Mouse (Mus musculus): ENCODE results near the gene Lhx2.
A peak's percentile ranks its signal among the peaks of the same experiment; 100 is the strongest.

Lhx2 gene

DNA sequence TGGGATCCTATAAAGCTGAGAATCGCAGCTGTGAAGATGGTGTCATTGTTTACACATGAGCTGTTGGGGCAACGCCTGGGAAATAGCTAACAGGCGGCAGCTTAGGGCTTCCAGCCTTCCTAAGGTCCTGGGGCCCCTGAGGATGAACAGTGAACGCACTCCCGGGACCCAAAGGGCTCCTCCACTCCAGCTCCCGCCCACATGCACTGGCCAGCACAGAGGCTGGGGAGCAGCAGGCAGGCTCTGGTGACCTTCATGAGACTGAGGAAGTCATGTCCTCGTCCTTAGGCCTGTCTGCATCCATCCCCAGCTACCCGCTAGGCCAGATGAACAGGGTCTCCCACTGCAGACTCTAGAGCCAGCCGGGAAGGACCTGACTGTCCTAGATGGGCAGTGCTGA lies 27.9 kb downstream of the Lhx2 start:
- no peak for DNase-seq

DNA sequence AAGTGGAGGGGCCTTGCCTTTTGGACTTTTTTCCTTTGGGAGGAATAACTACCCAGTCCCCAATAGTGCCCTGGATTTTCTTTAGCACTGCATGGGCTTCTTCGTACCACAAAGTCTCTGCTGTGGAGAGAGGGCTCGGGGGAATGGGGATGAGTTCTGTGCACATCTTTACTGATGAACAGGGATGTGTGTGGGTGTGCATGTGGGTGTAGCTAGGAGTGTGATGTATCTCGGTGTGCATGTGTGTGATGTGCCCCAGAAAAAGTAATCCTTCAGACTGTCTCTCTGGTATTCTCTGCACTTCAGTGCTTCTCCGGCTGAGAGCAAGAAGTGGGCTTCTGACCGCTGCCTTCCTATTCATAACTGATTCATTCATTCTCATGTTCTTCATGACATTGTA lies 28.8 kb downstream of the Lhx2 start:
- DNase-seq = no peak

DNA sequence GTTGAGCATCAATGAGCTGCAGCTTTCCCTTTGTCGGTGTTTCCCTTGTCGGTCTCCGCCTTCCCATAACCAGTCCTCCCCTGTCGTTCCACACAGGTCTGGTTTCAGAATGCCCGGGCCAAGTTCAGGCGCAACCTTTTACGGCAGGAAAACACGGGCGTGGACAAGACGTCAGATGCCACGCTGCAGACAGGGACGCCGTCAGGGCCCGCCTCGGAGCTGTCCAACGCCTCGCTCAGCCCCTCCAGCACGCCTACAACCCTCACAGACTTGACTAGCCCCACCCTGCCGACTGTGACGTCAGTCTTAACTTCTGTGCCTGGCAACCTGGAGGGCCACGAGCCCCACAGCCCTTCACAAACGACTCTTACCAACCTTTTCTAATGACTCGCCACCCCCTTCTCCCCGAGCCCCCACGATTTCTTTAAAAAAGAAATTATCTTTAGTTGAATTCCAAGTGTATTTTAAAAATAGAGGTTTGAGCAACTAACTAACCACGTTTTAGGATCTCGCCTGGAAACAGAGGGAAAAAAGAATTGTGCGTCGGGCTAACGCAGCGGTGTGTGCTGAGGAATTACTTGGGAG lies 29.8 kb downstream of the Lhx2 start:
- DNase-seq = peak; percentile 68

DNA sequence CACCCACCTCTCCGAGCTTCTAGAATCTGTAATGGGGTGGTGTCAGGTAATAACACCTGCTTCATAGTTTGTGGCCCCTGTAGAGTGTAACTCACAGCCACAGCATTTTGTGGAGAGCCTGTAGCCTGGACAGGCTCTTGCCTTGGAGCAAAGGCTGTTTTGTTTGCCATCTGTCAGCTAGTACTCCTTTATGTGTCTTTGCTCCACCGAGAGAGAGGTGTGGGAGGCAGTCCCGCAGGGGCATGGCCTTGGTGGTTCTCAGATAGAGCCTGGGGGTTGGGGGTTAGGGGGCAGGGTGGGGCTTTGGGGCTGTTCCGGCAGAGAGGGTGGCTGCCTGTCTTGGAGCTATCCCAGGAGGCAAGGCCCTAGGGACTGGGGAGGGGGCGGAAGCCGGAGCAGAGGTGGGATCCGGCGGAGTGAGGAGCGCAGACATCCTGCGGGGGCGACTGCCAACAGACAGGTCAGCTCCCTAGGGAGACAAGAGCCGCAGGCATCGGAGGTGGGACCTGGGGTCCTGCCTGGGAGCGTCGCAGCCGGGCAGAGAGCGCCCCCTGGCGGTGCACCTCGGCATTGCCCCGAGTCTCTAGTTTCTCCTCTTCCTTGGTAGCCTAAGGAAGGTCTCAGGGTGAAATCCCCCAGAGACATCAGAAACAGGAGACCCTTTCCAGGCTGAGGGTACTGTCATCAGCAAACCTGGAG lies 36.7 kb downstream of the Lhx2 start:
- DNase-seq = peak; percentile 71

DNA sequence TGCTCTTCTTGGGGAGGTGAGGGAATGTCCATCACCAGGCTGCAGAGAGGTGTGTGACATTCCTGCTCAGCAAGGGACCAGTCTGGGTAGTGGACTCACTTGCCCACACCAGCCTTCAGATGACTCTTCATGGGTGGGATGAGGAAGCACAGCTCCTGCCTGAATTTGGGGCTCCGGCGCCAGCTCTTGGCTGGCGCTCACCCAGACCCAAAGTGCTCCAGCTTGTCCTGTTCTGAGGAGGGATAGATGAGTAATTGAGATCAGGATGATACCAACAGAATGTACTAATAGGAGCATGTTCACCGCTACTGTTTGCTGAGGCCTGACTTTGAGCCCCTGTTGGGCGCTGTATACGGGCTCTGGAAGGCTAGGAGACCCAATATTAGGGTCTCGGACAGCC lies 38.2 kb downstream of the Lhx2 start:
- DNase-seq = no peak

DNA sequence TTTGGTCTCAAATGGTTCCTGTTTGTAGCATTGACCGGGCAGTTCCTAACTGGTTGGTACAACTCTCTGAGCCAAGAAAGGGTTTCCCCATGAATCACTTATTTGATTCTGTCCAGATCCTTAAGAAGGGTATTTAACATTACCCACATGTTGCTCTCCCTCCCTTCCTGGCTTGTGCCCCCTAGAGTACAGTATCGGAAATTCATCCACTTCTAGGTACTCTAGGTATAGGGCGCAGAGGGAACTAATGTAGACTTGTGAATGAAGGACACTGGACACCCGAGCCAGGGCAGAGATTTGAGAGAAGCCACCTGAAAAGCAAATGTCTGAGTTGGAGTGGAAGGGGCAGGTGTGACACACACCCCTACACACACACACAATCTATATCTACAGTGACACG lies 39.3 kb downstream of the Lhx2 start:
- no peak for DNase-seq

DNA sequence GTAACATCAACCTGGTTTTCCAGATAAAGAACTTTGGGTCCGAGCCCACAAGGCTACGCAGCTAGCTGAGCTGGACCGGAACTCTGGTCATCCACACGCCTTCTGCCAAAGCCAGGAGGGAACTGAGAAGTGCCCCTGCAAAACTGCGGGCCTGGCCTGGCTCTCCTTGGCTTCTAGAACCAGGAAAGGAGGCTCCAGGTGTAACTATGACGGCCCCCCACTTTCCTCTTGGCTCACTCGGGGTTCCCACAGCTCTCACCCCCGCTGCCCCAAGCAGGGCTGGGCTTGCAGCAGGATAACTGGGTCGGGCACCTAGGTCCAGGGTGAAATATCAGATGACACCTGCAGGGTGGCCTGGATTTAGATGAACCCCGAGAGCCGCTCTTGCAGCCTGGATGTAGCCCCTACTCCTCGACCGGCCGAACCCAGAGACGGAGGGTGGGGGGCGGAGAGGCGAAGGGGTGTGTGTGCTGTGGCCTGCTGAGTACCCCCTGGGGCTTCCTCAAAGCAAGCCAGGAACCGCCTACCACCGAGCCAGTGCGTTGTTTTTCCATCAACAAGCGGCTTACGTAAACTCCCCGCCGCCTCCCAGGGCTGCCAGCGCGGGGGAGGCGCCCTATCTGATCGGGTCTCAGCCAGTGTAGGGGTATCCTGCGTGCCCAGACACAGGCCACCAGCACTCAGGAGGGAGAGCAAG lies 39.9 kb downstream of the Lhx2 start:
- DNase-seq = no peak

DNA sequence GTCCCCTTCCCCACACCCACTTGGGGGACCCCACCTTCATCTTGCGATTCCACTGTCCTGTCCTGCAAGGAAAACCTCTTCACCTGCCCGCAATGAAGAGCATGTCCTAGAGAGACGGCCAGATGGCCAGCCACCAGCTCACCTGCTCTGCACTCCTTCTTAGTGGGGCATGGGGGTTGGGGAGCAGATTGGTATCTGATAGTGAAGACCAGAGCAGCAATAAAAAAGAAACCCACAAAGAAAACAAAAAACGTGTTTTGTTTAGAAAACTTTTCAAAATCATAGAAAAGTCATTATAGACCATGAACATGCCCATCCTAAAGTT lies 40.4 kb downstream of the Lhx2 start:
- DNase-seq = no peak

DNA sequence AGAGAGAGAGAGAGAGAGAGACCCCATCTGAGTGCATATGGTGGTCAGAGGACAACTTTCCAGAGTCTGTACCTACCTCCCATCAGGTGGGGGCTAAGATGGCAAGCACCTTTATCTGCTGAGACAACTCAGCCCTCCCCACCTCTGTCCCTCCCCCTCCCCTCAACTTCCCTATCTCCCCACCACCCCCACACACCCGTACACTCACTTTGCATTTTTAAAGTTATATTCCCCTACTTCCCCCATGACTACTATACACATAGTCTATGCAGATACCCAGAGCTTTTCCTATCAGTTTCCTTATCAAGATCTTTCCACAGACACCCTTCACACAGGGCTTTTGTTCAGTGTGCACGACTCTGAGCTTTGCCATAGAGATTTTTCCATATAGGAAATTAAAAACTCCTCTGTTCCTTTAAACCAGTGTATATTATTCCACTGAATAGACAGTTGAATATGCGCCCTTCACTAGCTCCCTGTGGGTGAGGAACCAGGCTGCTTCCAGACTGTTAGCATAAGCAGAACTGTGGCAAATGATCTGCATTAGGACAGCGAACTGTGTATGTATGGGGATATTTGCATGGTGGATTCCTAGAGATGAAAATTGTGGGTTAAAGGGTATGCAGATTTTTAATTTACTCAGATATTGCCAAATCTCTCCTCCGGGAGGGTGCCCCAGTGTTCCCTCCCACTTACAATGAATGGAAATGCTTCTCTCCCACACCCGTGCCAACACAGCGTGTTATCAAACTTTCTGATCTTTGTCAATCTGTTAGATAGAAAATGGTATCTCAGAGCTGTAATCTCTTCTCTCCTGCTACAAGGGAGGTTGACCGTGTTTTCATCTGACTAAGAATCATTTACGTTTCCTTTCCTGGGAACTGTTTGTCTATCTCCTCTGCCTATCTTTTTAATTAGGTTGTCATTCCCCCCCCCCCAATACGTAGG lies 41.3 kb downstream of the Lhx2 start:
- DNase-seq = no peak

DNA sequence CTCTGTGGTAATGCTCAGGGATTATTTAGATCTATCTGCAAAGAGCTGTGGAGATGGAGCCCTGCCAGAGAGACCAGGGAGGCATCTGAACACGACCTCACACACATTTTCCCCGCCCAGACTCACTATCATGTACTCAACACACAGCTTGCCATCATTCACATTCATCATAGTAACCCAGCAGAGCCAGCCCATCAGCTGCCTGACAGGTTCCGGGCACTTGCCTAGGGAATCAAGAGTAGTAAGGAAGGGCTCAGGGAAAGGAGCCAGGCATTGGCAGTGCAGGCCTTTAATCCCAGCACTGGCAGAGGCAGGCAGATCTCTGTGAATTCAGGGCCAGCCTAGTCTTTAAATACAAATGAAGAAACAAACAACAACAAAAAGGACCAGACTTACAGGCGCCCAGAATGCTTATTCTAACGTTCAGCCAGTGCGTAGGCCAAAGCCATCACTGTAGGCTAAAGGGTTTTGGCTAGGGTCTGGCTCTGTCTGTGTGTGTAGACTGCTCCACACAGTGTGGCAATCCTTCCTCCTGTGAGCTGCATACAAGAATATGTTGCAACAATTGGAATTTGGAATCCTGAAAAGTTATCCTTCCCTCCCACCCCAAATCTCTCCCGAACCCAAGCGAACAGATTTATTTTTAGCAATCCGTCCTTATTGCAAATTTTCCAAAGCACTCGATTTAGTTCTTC lies 48.6 kb downstream of the Lhx2 start:
- no peak for DNase-seq

DNA sequence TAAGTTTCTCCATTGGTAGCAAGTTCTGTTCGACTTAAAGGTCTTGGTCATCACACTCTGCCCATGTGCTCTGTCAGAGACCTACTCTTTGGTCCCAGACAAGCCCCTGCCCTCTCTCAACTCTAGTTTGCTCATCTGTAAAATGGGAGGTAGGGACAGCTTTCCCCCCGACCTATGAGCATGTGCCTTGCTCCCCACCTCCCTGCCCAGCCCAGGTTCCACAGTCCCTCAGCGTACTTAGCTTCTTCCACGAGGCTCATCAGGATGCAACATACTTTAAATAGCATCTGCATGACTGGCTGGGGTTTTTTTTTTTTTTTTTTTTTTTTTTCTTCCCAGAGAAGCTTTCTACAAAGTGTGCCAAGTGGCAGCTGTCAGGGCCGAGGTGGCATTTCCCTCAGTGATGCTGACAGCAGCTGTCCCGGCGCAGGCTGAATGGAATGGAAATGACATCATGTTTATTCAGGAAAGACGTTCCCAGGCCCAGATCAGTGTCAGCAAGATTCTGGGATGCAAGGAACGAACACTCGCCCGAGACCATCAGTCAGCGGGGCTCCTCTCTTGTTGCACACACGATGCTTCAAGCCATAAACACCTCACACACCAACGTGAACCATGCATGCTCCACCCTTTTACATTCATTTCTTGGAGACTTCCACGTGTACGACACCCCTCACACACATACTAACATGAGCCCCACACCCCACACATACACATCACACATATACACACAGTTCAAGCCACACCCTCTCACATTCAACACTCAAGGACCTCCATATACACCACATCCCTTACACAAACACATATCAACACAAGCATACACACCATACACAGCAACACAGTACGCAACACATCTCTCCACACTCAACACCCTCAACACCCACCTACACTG lies 56.1 kb downstream of the Lhx2 start:
- no peak for DNase-seq

DNA sequence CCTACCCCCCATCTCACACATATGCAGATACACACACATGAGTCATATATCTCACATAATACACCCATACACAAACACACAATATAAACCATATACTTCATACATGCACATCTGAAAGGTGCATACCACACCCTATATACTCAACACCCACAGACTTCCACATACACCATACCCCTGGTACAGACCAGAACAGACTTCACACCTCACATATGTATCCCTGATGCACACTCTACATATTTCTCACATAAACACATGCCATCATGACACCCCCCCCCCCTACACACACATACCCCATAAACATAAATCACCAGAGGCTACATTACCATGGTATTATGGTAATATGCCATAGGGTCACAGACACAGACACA lies 56.8 kb downstream of the Lhx2 start:
- DNase-seq = no peak

DNA sequence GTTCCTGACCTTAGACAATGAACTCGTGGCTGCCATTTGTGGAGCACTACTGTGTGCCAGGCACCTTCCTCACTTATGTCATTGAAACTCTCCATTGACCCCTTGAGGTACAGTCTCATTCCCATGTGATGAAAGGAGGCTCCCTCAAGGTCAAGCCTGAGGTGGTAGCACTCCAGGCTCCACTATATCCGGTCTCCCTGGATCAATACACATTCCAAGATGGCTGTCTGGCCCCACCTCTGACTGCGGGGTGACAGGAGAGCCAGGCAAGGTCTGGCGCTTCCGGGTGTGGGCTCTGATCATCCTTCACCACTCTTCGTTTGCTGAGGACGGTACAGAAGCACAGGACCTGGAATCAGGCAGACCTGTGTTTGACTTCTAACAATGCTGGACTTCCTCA lies 58.2 kb downstream of the Lhx2 start:
- no peak for DNase-seq

DNA sequence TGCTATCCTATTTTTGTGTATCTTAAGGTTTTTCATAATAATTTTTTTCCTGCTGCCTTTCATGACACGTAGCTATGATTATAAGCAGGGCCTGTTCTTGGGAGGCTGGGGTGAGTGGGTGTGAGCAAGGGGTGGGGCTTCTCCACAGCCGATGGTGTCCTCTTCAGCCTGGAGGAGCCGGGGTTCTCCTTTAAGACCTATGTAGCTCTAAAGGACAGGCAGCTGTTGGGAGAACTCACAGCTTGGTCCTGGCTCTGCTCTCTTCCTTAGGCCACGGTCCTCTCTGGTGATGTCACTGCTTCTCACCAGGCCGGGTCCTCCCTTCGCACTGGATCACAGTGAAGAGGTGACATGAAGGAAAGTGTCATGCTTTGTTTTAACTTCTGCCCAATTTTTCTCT lies 58.8 kb downstream of the Lhx2 start:
- DNase-seq = no peak

DNA sequence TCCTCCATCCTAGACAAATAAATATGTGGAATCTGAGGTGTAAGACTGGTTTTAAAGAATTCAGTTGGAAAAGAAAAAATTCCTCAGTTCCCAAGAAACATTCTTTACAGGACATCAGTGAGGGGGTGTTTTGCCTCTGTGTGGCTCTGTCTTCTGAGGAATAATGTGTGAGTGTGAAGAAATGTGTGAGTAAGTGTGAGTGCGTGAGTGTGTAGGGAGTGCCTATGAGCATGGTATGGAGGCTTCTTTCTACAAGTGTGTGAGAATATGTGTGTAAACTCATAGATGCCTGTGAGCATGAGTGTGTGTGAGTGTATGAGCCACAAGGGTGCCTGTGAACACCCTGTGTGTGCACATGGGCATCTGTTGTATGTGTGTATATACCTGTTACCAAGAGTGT lies 63.5 kb downstream of the Lhx2 start:
- no peak for DNase-seq

DNA sequence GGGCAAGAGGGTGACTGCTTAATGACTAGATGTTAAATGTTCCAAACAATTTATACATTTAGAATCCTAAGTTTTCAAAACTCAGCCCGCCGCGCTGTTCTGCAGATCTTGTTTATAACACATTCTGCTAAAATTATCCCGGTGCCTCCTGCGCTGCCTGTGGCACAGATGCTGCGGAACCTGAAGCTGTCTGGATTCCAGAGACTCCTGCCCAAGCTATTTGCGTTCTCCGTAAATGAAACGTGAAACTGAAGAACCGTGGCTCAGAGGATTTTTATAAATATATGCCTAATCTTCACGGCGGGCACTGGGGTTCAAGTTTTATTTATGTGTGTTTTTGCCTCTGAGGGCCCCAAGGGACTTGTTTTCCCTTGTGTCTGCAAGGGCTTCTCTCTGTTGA lies 64.2 kb downstream of the Lhx2 start:
- DNase-seq = no peak

DNA sequence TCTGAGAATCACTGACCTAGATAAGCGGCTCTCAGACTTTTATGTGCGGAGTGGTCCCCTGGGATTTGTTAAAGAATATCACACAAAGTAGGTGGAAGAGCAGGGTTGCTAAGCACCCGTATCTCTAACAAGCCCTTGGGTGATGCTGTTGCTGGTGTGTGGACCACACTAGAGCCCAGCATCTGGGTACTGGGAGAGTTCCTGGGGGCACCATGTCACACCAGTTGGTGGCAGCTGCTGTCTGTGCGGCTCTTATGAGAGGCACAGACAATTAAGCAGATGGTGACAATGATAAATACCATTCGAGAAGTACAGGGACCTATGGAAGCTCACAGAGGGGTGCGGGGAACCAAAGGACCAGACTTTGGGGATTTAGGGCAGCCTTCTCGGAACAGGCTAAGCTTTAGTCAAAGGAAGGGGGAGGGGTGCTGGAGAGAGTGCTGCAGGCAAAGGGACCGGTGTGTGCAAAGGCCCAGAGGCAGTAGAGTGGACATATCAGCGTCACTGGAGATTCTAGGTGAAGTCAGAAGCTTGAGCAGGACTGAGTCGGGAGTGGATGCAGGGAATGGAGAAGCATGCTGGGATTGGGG lies 65.0 kb downstream of the Lhx2 start:
- no peak for DNase-seq

DNA sequence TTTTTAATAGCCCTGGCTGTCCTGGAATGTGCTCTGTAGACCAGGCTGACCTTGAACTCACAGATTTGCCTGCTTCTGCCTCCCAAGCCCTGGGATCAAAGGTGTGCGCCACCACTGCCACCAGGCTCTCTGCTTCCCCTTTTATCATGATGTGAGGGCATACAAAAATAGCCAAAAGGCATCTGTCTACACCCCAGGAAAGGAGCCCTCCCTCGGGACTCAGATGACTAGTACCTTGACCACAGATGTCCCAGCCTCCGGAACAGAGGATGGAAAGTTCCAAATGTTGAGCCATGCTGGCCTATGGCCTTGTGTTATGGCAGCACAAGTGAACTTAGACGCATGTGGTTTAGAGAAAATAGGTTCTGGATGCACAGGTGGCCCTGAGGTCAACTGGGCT lies 66.3 kb downstream of the Lhx2 start:
- DNase-seq = no peak

DNA sequence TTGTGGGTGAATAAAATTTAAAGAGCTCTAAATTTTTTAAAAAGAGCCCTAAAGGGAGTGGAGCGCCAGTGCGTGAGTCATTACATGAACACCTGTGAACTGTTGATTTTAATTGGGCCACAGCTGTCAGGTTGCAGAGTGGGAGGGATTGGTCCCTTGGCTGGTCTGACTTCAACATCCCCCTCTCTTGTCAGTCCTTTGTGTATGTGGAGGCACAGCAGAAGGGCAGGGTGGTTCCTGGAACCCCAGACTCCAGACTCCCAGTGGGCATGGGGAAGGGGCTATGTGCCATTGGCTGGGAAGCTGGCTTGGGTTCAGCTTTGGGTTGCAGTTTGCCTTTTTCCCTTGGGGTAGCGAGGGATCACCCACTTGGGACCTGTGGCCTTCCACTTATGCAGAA lies 70.2 kb downstream of the Lhx2 start:
- no peak for DNase-seq

DNA sequence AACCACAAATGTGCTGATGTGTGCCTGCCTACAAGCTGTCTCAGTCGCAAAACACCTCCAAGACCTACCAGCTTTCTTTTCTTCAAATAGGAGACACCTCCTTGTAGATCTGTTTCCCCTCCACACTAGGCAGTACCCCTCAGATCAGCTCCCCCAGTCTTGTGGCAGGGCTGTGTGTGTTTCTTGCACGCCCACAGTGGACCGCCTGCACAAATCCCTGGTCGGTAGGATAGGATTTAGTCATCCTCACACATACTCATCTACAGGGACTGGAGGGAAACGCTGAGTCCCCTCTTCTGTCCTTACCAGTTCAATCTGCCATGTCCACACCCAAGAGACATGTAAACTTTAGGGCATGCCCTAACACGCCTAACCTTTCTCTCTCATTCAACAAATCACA lies 71.1 kb downstream of the Lhx2 start:
- DNase-seq = no peak

DNA sequence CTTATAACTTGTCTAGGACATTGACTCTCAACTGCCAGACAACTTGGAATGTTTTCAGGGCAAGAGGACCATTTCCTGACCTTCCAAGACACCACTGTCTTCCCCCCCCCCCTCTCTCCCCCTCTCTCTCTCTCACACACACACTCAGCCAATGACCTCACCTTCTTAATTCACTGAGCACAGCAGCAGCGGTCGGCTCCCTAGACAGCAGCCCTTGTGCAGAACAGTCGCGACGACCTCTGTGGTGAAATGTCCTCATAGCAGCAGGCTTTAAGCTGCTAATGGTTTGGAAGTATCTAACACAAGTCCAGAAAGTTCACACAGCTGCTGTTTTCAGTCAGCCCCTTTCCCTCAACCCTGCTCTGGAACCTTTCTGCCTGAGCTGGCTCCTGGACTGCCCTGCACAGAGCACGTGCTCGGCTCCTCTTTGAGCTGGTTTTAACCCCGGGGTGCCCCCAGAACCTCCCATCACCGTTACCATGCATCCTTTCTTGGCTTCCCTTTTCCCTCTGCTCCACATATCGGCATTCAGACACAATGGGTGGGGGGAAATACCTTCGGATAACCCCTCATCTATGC lies 73.6 kb downstream of the Lhx2 start:
- DNase-seq = no peak
